Mouse (Mus musculus) liver, embryonic 13.5 days (tissue): ENCODE data around the gene Slc30a9. TPM values are rescaled to one million over a fixed set of nuclear protein-coding genes. Genes with fewer than 3 reads are reported as not detected.

Experiments
- ATAC-seq: fragments of 200-750 bp; cut with Nextera tagmentation; 2 replicates; pipeline ENCODE4 v1.8.0; 2017; ENCODE audit warnings: low read depth, mild to moderate bottlenecking, moderate number of reproducible peaks, moderate library complexity
- DNase-seq: peaks from one replicate; pipeline ENCODE4 v3.0.0; 2022
- H3K27ac ChIP-seq: fragments of 300-500 bp; sonication (generic); 2 replicates; pipeline ENCODE4 v1.5.1; 2015; ENCODE audit warnings: moderate library complexity, mild to moderate bottlenecking, inconsistent platforms
- H3K27me3 ChIP-seq: fragments of 300-500 bp; sonication (generic); 2 replicates; pipeline ENCODE4 v1.6.1; 2015; ENCODE audit warnings: mild to moderate bottlenecking, inconsistent platforms
- H3K36me3 ChIP-seq: fragments of 300-500 bp; sonication (generic); 2 replicates; pipeline ENCODE4 v1.6.1; 2015; ENCODE audit warnings: mild to moderate bottlenecking, inconsistent platforms
- H3K4me1 ChIP-seq: fragments of 300-500 bp; sonication (generic); replicated peaks from 2 replicates; pipeline ENCODE4 v1.6.1; 2015; ENCODE audit warnings: inconsistent platforms
- H3K4me2 ChIP-seq: fragments of 300-500 bp; sonication (generic); 2 replicates; pipeline ENCODE4 v1.6.1; 2015; ENCODE audit warnings: inconsistent platforms, mild to moderate bottlenecking, moderate library complexity
- H3K4me3 ChIP-seq: fragments of 300-500 bp; sonication (generic); replicated peaks from 2 replicates; pipeline ENCODE4 v1.5.1; 2015; ENCODE audit warnings: mild to moderate bottlenecking, inconsistent platforms
- H3K9ac ChIP-seq: fragments of 300-500 bp; sonication (generic); 2 replicates; pipeline ENCODE4 v1.6.1; 2015; ENCODE audit warnings: mild to moderate bottlenecking, inconsistent platforms
- H3K9me3 ChIP-seq: fragments of 300-500 bp; sonication (generic); replicated peaks from 2 replicates; pipeline ENCODE4 v1.6.1; 2016; ENCODE audit warnings: inconsistent platforms
- WGBS: fragments of 180-500 bp; shearing (Covaris S2); methylation state at CpG from one replicate; pipeline ENCODE4 v1.1.7; 2015; ENCODE audit not compliant: insufficient replicate concordance; 5-methylcytosine and 5-hydroxymethylcytosine counted together
- polyA plus RNA-seq: library from polyadenylated mRNA; unstranded; fragments of >200 nt; fragmentation: Nextera tagmentation; extraction: Ambion mirVana; gene quantifications from 2 replicates; pipeline ENCODE4 v1.2.1, GENCODE M21; 2015

Slc30a9 gene
- polyA plus RNA-seq, 1 experiment from 2014 or later, result 64.0 TPM

DNA sequence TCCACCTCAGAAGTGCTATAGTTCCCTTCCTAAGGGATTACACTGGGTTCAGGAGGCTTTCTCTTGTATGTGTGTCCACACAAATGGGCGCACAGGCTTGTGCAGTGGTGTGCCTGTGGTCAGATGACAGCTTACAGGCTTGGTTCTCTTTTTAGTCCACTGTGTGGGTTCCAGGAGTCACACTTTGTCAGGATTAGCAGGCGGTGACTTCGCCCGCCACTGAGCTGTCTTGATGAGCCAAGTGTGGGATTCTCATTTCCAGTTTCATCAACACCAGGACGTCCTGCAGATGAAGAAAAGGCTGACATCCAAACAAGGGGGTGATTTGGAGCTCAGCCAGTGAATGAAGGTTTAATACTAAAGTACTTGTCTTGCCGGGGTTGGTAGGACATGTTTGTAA is 11.1 kb upstream of the Slc30a9 start:
- H3K4me1 ChIP-seq, result peaks cover 33% of the 10 kb centered on the region
- H3K4me3 ChIP-seq, result no peak overlapping the region
- peak overlapping the region; percentile 66 for H3K27ac ChIP-seq
- no peak overlapping the region for H3K4me2 ChIP-seq
- H3K9me3 ChIP-seq, result no peaks in the 10 kb centered on the region
- H3K27me3 ChIP-seq, result no peaks in the 10 kb centered on the region
- 83% methylated on average over 6 of the region's 6 CpGs for WGBS
- 0 out of 2 replicates have a peak, but pooled peaks have one; percentile 8 for ATAC-seq
- peaks cover 42% of the 10 kb centered on the region for H3K36me3 ChIP-seq
- 0 out of 2 replicates have a peak overlapping the region, but pooled peaks have one; percentile 17 for H3K9ac ChIP-seq
- DNase-seq, result no peak

DNA sequence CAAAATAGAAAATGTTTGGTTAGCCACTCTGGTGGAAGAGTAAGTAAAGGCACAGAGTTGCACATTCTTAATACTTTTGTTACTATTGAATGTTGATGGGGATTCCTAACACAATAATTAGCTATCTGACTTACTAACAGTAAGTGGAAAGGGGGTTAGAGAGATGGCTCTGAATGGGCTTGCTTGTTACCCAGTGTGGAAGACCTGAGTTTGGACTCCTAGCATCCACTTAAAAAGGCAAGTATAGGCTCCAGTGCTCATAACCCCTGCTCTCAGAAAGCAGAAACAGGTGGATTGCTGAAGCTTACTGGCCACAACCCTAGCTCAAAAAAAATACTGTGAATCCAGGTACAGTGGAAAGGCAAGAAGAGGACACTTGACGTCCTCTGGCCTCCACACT is 10.6 kb upstream of the Slc30a9 start:
- WGBS, result 82% methylated on average over 1 of the region's 1 CpGs
- H3K36me3 ChIP-seq, result peaks cover 42% of the 10 kb centered on the region

GRCm38 (mm10) chr5:67297026-67297813 is 9.5 kb upstream of the Slc30a9 start:
- no peak overlapping the region for H3K4me3 ChIP-seq
- WGBS, result 83% methylated on average over 5 of the region's 5 CpGs

More for the DNA sequence above, 10.6 kb upstream of the Slc30a9 start:
- Histone ChIP-seq H3K27ac (no peak overlapping the region), H3K4me3 (no peak overlapping the region), H3K4me1 (peaks cover 35% of the 10 kb centered on the region), H3K4me2 (no peak overlapping the region), H3K9me3 (no peaks in the 10 kb centered on the region), H3K27me3 (no peaks in the 10 kb centered on the region), H3K9ac (no peak overlapping the region)
- ATAC-seq, result no peak
- no peak for DNase-seq

GRCm38 (mm10) chr5:67299847-67300412 is 6.8 kb upstream of the Slc30a9 start:
- Histone ChIP-seq H3K9me3 (no peaks in the 10 kb centered on the region), H3K9ac (no peak overlapping the region), H3K27ac (no peak overlapping the region), H3K4me1 (peaks cover 22% of the 10 kb centered on the region), H3K4me2 (no peak overlapping the region), H3K36me3 (peaks cover 20% of the 10 kb centered on the region; the same call in 1 of the 2 replicates), H3K27me3 (no peaks in the 10 kb centered on the region), H3K4me3 (no peak overlapping the region)
- DNase-seq (no peak), ATAC-seq (no peak)
- WGBS, result 82% methylated on average over 6 of the region's 6 CpGs

More at GRCm38 (mm10) chr5:67297026-67297813, 9.5 kb upstream of the Slc30a9 start:
- Histone ChIP-seq H3K27me3 (no peaks in the 10 kb centered on the region), H3K4me1 (peaks cover 36% of the 10 kb centered on the region), H3K9ac (no peak overlapping the region), H3K9me3 (no peaks in the 10 kb centered on the region), H3K4me2 (no peak overlapping the region), H3K36me3 (peaks cover 33% of the 10 kb centered on the region), H3K27ac (no peak overlapping the region)
- ATAC-seq, result no peak
- no peak for DNase-seq

GRCm38 (mm10) chr5:67300926-67301597 is 5.7 kb upstream of the Slc30a9 start:
- Histone ChIP-seq H3K27ac (no peak overlapping the region; the same call in 1 of the 2 replicates), H3K4me2 (no peak overlapping the region), H3K9ac (no peak overlapping the region), H3K9me3 (no peaks in the 10 kb centered on the region), H3K27me3 (no peaks in the 10 kb centered on the region), H3K4me3 (no peak overlapping the region), H3K4me1 (peaks cover 16% of the 10 kb centered on the region), H3K36me3 (peaks cover 13% of the 10 kb centered on the region; the same call in 1 of the 2 replicates)
- no peak for DNase-seq
- 87% methylated on average over 8 of the region's 8 CpGs for WGBS
- no peak for ATAC-seq

DNA sequence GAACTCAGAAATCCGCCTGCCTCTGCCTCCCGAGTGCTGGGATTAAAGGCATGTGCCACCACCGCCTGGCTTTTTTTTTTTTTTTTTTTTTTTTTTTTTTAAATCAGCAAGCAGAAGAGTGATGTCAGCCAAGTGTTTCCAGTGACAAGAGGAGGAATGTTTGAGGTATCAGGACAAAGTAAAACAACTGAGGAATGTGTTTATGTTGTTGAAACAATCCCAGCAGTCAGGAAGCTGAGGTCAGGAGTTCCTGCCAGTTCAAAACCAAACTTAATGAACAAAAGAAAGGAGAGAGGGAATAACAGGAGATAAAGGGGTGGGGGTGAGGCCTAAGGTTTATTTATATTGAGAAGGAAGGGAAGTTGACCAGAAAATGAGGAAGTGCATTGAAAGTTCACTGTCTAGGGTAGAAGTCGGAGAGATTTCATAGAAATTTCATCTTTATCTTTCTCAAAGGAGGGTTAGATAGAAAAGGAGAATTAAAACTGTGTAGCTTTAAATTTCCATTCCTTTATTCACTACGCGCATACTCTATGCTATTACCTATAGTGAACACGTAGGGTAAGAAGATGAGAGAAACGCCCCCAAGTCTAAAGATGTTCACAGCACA is 4.9 kb upstream of the Slc30a9 start:
- no peak overlapping the region for H3K9ac ChIP-seq
- ATAC-seq (no peak), DNase-seq (no peak)
- no peak overlapping the region for H3K4me3 ChIP-seq
- H3K9me3 ChIP-seq, result no peaks in the 10 kb centered on the region
- H3K27ac ChIP-seq, result no peak overlapping the region
- no peaks in the 10 kb centered on the region for H3K27me3 ChIP-seq
- H3K4me1 ChIP-seq, result peaks cover 17% of the 10 kb centered on the region
- 55% methylated on average over 7 of the region's 8 CpGs for WGBS
- H3K4me2 ChIP-seq, result no peak overlapping the region
- 0 out of 2 replicates have a peak, but pooled peaks cover 9% of the 10 kb centered on the region for H3K36me3 ChIP-seq

DNA sequence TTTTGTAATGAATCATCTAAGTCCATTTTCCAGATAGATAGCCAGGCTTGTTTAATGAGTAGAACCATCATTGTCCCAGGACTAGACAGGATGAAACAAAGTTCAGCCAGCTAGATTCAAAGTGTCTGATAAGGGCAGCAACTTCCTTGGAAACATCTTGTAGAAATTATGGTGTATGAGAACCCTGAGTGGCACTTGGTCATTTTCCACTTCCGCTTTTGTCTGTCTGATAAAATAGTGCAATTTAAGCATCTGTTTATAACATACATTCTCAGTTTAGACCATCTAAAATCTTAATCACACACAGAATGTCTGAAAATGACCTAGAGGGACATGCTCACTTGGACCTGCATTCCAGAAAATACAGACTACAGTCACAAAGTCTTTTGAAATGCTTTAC is 2.9 kb upstream of the Slc30a9 start:
- 73% methylated on average over 1 of the region's 1 CpGs for WGBS
- Histone ChIP-seq H3K4me1 (peaks cover 20% of the 10 kb centered on the region), H3K36me3 (0 out of 2 replicates have a peak, but pooled peaks cover 9% of the 10 kb centered on the region), H3K4me3 (no peak overlapping the region), H3K27me3 (no peaks in the 10 kb centered on the region), H3K9me3 (no peaks in the 10 kb centered on the region), H3K9ac (no peak overlapping the region), H3K4me2 (no peak overlapping the region), H3K27ac (no peak overlapping the region)
- ATAC-seq (no peak), DNase-seq (no peak)

DNA sequence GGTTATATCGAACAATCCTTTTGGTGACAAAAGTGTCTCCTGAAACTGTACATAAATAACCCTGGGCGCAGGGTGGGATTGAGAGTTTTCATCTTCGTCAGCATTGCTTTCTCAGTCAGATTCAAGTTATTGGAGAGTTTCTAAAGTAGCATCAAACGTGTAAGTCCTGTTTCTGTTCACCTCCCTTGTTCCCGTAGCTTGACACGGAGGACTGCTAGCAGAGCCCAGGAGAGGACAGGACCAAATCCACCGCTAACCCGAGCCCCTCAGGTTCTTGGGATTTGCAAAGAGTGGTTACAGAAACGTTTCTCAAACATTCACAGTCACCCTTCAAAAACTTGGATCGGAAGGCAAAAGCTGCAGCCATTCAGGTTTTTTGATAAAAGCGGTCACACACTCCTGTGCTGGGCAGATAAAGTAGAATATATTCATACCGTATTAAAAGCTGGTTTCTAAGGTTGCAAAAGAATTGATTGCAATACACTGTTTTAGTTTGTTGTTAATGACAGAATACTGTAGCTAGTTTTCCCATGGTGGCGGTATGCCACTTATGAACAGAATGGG is 986 bp downstream of the Slc30a9 start:
- Histone ChIP-seq H3K9me3 (no peaks in the 10 kb centered on the region), H3K4me1 (peaks cover 31% of the 10 kb centered on the region), H3K9ac (peak overlapping the region; percentile 97), H3K4me2 (peak overlapping the region; percentile 76), H3K27me3 (no peaks in the 10 kb centered on the region), H3K27ac (peak overlapping the region; percentile 90), H3K36me3 (peaks cover 20% of the 10 kb centered on the region), H3K4me3 (peak overlapping the region; percentile 97)
- 9% methylated on average over 13 of the region's 13 CpGs for WGBS
- DNase-seq, result peak; percentile 50
- peak; percentile 21 for ATAC-seq

DNA sequence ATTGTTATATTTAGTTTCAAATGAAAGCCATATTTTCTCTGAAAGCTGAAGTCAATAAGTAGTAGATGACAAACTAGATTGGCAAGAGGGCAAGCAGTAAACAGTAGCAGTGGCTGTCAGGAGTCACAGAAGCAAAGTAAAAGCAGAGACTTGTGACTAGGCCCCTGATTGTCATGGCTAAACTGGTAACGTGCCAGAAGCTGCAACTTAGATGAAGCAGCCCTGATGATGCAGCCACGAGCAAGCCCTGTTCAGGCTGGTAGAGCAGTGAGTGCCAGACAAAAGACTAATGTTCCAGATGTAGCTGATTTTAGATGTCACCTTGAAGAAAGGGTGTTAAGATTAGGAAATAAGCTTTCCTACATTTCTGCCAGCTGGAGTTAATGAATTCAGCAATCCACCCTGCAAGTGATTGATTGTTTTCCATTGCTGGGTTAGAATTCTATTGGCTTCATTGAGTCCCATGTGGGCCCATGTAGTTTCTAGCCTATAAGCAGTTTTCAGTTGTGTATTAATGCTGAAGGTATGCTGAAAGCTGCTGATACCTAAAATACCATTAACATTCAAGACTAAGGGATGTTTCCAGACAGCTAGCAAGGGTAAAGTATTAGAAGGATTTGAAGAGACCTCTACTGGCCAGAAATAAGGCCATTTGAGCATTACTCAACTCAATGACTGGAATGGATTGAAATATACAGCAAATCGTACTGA is 5.2 kb downstream of the Slc30a9 start:
- 77% methylated on average over 3 of the region's 3 CpGs for WGBS
- no peak for ATAC-seq

GRCm38 (mm10) chr5:67312522-67312851 is 5.7 kb downstream of the Slc30a9 start:
- Histone ChIP-seq H3K27me3 (no peaks in the 10 kb centered on the region), H3K4me2 (no peak overlapping the region), H3K9ac (no peak overlapping the region), H3K27ac (no peak overlapping the region), H3K36me3 (peaks cover 41% of the 10 kb centered on the region), H3K4me3 (no peak overlapping the region), H3K4me1 (peaks cover 25% of the 10 kb centered on the region), H3K9me3 (no peaks in the 10 kb centered on the region)
- 89% methylated on average over 3 of the region's 3 CpGs for WGBS
- ATAC-seq (no peak), DNase-seq (no peak)

More for the DNA sequence above, 5.2 kb downstream of the Slc30a9 start:
- DNase-seq, result no peak
- Histone ChIP-seq H3K27ac (no peak overlapping the region), H3K36me3 (peaks cover 37% of the 10 kb centered on the region), H3K4me3 (no peak overlapping the region), H3K4me1 (peaks cover 25% of the 10 kb centered on the region), H3K9me3 (no peaks in the 10 kb centered on the region), H3K9ac (no peak overlapping the region), H3K27me3 (no peaks in the 10 kb centered on the region), H3K4me2 (no peak overlapping the region)
